ENCODE assay signal across 8 mouse cellular contexts in the genomic region with DNA sequence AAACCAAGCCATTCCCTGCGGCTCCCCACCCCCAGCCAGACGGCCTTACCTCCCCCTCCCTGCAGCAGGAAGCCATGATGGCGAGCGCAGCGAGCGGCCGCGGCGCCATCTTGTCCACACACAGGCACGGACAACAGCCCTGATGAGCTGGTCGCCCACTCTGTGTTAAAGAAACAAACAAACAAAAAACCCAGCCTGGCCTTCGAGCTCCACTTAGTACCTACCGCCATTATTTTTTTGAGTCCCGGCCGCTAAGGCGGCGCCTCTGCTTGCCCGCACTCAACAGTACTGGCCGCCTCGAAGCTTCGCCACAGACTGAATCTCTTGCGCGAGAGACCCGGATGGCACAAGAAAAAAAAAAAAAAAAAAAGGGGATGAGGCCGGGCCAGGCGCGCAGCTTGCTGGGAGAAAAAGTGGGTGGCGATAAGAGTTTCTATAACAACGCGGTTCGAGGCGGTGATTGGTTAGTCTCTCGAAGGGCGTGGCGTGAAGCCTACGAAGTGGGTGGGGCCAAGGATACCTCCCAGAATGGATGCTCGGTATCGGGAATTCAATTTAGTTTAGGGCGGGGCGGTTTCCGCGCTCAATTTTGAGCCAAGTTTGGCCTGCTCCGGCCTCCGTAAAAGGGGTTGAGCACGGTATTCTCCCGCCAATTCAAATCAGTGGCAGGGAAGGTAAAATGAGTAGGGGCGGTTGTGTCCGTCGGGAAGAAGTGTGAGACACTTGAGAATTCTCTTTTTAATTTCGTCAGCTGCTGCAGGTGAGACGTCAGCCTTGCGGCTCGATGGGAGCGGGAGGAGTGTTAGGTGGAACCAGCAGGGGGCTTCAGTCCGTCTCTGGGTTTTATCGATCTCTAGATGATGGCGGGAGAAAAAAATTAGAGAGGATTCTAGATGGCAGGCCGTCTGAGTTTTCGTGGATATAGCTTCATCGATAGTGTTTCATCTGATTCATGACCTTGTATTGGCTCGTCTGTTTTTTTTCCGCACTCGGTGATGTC. TPM values are rescaled to one million over a fixed set of nuclear protein-coding genes. Genes with fewer than 3 reads are reported as not detected.
DNase-seq lines count a peak whose midpoint lies in the region; ATAC-seq and TF ChIP-seq lines count a peak whose summit lies in the region.

A gene (minus strand): TSS at position 350 of the 1,000 bp plus-strand sequence.
A gene (plus strand): TSS at position 652 of the 1,000 bp plus-strand sequence.

- no peaks in the 10 kb centered on the region for H3K27me3 ChIP-seq in C2C12 (ENCODE audit: control insufficient read depth, insufficient read depth, insufficient read length)
- no peaks in the 10 kb centered on the region for H3K27me3 ChIP-seq in erythroblast, embryonic 14.5 days (ENCODE audit: control insufficient read depth)
- H3K27me3 ChIP-seq in heart, embryonic 11.5 days (ENCODE audit: control insufficient read depth, insufficient read depth, low read length) = no peaks in the 10 kb centered on the region
- H3K27me3 ChIP-seq in kidney, embryonic 16.5 days (ENCODE audit: insufficient read depth, low read length) = no peaks in the 10 kb centered on the region
- no peaks in the 10 kb centered on the region for H3K27me3 ChIP-seq in liver, adult 2 months (ENCODE audit: control insufficient read depth, insufficient read depth, low read length)
- no peaks in the 10 kb centered on the region for H3K27me3 ChIP-seq in myocyte (ENCODE audit: control insufficient read depth, insufficient read depth, insufficient read length)
- no peaks in the 10 kb centered on the region for H3K27me3 ChIP-seq in splenic B cell, adult 2 months (ENCODE audit: control insufficient read depth, insufficient read depth, low read length, poor library complexity, severe bottlenecking)

- H3K79me2 ChIP-seq in C2C12 (ENCODE audit: control insufficient read depth, insufficient read depth) = peaks cover 85% of the 10 kb centered on the region
- H3K79me2 ChIP-seq in liver, adult 2 months (ENCODE audit: control insufficient read depth, insufficient read depth, low read length) = peaks cover 11% of the 10 kb centered on the region; the same call in 1 of the 2 replicates
- peaks cover 56% of the 10 kb centered on the region for H3K79me2 ChIP-seq in myocyte (ENCODE audit: control insufficient read depth, insufficient read depth)

- H3K4me1 ChIP-seq in erythroblast, embryonic 14.5 days (ENCODE audit: control insufficient read depth) = peaks cover 54% of the 10 kb centered on the region
- H3K4me1 ChIP-seq in heart, embryonic 11.5 days (ENCODE audit: control insufficient read depth, insufficient read depth, low read length) = peaks cover 10% of the 10 kb centered on the region; the same call in 1 of the 2 replicates
- peaks cover 27% of the 10 kb centered on the region for H3K4me1 ChIP-seq in kidney, embryonic 16.5 days (ENCODE audit: insufficient read depth, low read length)
- H3K4me1 ChIP-seq in liver, adult 2 months (ENCODE audit: control insufficient read depth, insufficient read depth, low read length) = peaks cover 15% of the 10 kb centered on the region

- H3K4me3 ChIP-seq in C2C12 (ENCODE audit: insufficient read depth, poor library complexity, severe bottlenecking) = peak within 1 kb of the TSS; percentile 62
- peak within 1 kb of the TSS; percentile 68 for H3K4me3 ChIP-seq in erythroblast, embryonic 14.5 days (replicated peaks)
- peak within 1 kb of the TSS; percentile 64 for H3K4me3 ChIP-seq in heart, embryonic 11.5 days (ENCODE audit: low read depth, low read length)
- H3K4me3 ChIP-seq in kidney, embryonic 16.5 days (ENCODE audit: low read length) = peak within 1 kb of the TSS; percentile 87
- H3K4me3 ChIP-seq in liver, adult 2 months (ENCODE audit: insufficient read depth, low read depth, low read length) = peak within 1 kb of the TSS; percentile 72
- peak within 1 kb of the TSS; percentile 96 for H3K4me3 ChIP-seq in myocyte

- peak within 1 kb of the TSS; percentile 96 for H3K9ac ChIP-seq in heart, embryonic 11.5 days (ENCODE audit: low read depth, low read length)
- peak within 1 kb of the TSS; percentile 95 for H3K9ac ChIP-seq in kidney, embryonic 16.5 days (replicated peaks; ENCODE audit: low read length)
- peak within 1 kb of the TSS; percentile 82 for H3K9ac ChIP-seq in liver, adult 2 months (ENCODE audit: low read depth, low read length)

- H3K4me2 ChIP-seq in heart, embryonic 11.5 days = peak within 1 kb of the TSS; percentile 93
- H3K4me2 ChIP-seq in kidney, embryonic 16.5 days (replicated peaks; ENCODE audit: low read depth, low read length) = peak within 1 kb of the TSS; percentile 68
- peak within 1 kb of the TSS; percentile 92 for H3K4me2 ChIP-seq in myocyte (ENCODE audit: low read depth)

- peak; percentile 100 for DNase-seq in brain, embryonic 14.5 days (ENCODE audit: low read depth)
- DNase-seq in liver, adult 2 months (ENCODE audit: extremely low read depth, low read depth, low spot score) = peak; percentile 97
- peak; percentile 99 for DNase-seq in splenic B cell, adult 2 months (ENCODE audit: low read depth, low spot score)

- H3K79me3 ChIP-seq in C2C12 (ENCODE audit: low read depth) = peaks cover 73% of the 10 kb centered on the region

- H3ac ChIP-seq in C2C12 (ENCODE audit: control insufficient read depth, insufficient read length, low read depth) (peak within 1 kb of the TSS; percentile 76), myocyte (ENCODE audit: control insufficient read depth, insufficient read length) (peak within 1 kb of the TSS; percentile 75)

- under 1% methylated on average over 63 of the region's 63 CpGs for WGBS in heart, embryonic 11.5 days (ENCODE audit: insufficient replicate concordance)
- WGBS in kidney, embryonic 16.5 days = under 1% methylated on average over 63 of the region's 63 CpGs
- WGBS in liver, adult 2 months = under 1% methylated on average over 63 of the region's 63 CpGs

- peak; percentile 95 for ATAC-seq in heart, embryonic 11.5 days (replicated peaks; ENCODE audit: insufficient number of reproducible peaks, low FRiP score, low TSS enrichment)
- peak; percentile 97 for ATAC-seq in kidney, embryonic 16.5 days (ENCODE audit: low FRiP score, low TSS enrichment)

- TF ChIP-seq POLR2A in brain, embryonic 14.5 days (IDR thresholded peaks at IDR 0.05; ENCODE audit: borderline replicate concordance, extremely low read depth, insufficient read depth, insufficient read length, poor library complexity, severe bottlenecking) = peak; percentile 89; the same call in 1 of the 2 replicates
- TF ChIP-seq POLR2A in liver, adult 2 months (IDR thresholded peaks at IDR 0.05; ENCODE audit: extremely low read depth, insufficient read depth, low read length) = peak; percentile 96
- peak; percentile 83 for TF ChIP-seq POLR2A in myocyte (IDR thresholded peaks at IDR 0.05; ENCODE audit: insufficient read length, low read depth)

- H3K27ac ChIP-seq in heart, embryonic 11.5 days (ENCODE audit: low read depth, low read length) = peak within 1 kb of the TSS; percentile 99
- H3K27ac ChIP-seq in kidney, embryonic 16.5 days (ENCODE audit: low read length) = peak within 1 kb of the TSS; percentile 100
- H3K27ac ChIP-seq in liver, adult 2 months (replicated peaks; ENCODE audit: insufficient read depth, low read depth, low read length) = peak within 1 kb of the TSS; percentile 94

- H3K36me3 ChIP-seq in C2C12 (ENCODE audit: control insufficient read depth, insufficient read depth) (peaks cover 31% of the 10 kb centered on the region), myocyte (ENCODE audit: control insufficient read depth, insufficient read depth) (peaks cover 7% of the 10 kb centered on the region)
- peaks cover 69% of the 10 kb centered on the region for H3K36me3 ChIP-seq in erythroblast, embryonic 14.5 days (ENCODE audit: control insufficient read depth)
- H3K36me3 ChIP-seq in heart, embryonic 11.5 days (ENCODE audit: control insufficient read depth, insufficient read depth, low read length) = peaks cover 4% of the 10 kb centered on the region
- peaks cover 4% of the 10 kb centered on the region; the same call in 1 of the 2 replicates for H3K36me3 ChIP-seq in kidney, embryonic 16.5 days (ENCODE audit: insufficient read depth, low read length)
- peaks cover 9% of the 10 kb centered on the region for H3K36me3 ChIP-seq in liver, adult 2 months (ENCODE audit: control insufficient read depth, insufficient read depth, low read length)
- peaks cover 3% of the 10 kb centered on the region; the same call in 1 of the 2 replicates for H3K36me3 ChIP-seq in splenic B cell, adult 2 months (ENCODE audit: control insufficient read depth, insufficient read depth, low read length, poor library complexity, severe bottlenecking)

- TF ChIP-seq CTCF in C2C12 (IDR thresholded peaks at IDR 0.05; ENCODE audit: control insufficient read depth, insufficient read depth, insufficient read length) = no peak
- TF ChIP-seq CTCF in brain, embryonic 14.5 days (IDR thresholded peaks at IDR 0.05; ENCODE audit: borderline replicate concordance, extremely low read depth, insufficient read depth, insufficient read length) = peak; percentile 27; the same call in 1 of the 2 replicates
- peak; percentile 27; the same call in 1 of the 2 replicates for TF ChIP-seq CTCF in liver, adult 2 months (IDR thresholded peaks at IDR 0.05; ENCODE audit: low read depth, low read length)

- no peaks in the 10 kb centered on the region for H3K9me3 ChIP-seq in erythroblast, embryonic 14.5 days (ENCODE audit: control insufficient read depth, low read length)
- H3K9me3 ChIP-seq in heart, embryonic 11.5 days (replicated peaks; ENCODE audit: control insufficient read depth, low read length) = no peaks in the 10 kb centered on the region
- no peaks in the 10 kb centered on the region for H3K9me3 ChIP-seq in kidney, embryonic 16.5 days (ENCODE audit: low read length)

TF ChIP-seq in myocyte, 11 proteins besides CTCF, POLR2A, EP300 and RAD21 (continues in another document):
- no peak for TF ChIP-seq REST (IDR thresholded peaks at IDR 0.05; ENCODE audit: insufficient read depth, insufficient read length)

RNA-seq across cellular contexts. Expression of the first gene that starts in this region (rescaled TPM):
- polyA plus RNA-seq in C2C12 (2012; fragmentation: generic; extraction: Trizol) (16.4 TPM), myocyte (2012; fragmentation: generic; extraction: Trizol) (18.4 TPM)
- 112 and 115 TPM in 2 replicates for polyA plus RNA-seq in brain, embryonic 14.5 days (2012; rRNA removed)
- polyA plus RNA-seq in erythroblast, embryonic 14.5 days (2012) = 1.4 and 1.7 TPM in 2 replicates
- polyA plus RNA-seq in heart, embryonic 11.5 days (2014; fragmentation: Nextera tagmentation; extraction: Ambion mirVana) = 104 and 109 TPM in 2 replicates
- polyA plus RNA-seq in kidney, embryonic 16.5 days (2015; fragmentation: Nextera tagmentation; extraction: Ambion mirVana) = 105 and 123 TPM in 2 replicates
- total RNA-seq in liver, adult 2 months (2014; rRNA removed) = 29.1 and 44.2 TPM in 2 replicates
- 3.7 and 7.0 TPM in 2 replicates for polyA plus RNA-seq in liver, adult 2 months (2012; rRNA removed)

RNA-seq across cellular contexts. Expression of the second gene that starts in this region (rescaled TPM):
- polyA plus RNA-seq in C2C12 (2012; fragmentation: generic; extraction: Trizol) = 15.1 TPM
- polyA plus RNA-seq in brain, embryonic 14.5 days (2012; rRNA removed) = 10.3 and 17.5 TPM in 2 replicates
- 0.95 and 1.2 TPM in 2 replicates for polyA plus RNA-seq in erythroblast, embryonic 14.5 days (2012)
- 24.6 and 27.3 TPM in 2 replicates for polyA plus RNA-seq in heart, embryonic 11.5 days (2014; fragmentation: Nextera tagmentation; extraction: Ambion mirVana)
- 26.4 and 34.9 TPM in 2 replicates for polyA plus RNA-seq in kidney, embryonic 16.5 days (2015; fragmentation: Nextera tagmentation; extraction: Ambion mirVana)
- total RNA-seq in liver, adult 2 months (2014; rRNA removed) = 0.37 and 0.94 TPM in 2 replicates
- 0.04 and 0.26 TPM in 2 replicates for polyA plus RNA-seq in liver, adult 2 months (2012; rRNA removed)
- polyA plus RNA-seq in myocyte (2012; fragmentation: generic; extraction: Trizol) = 6.5 TPM

Comparison
In these comparisons a context has a peak if more than half of its experiments do, and no peak if none do; other contexts are left out.
1. Peak in every context shown above with its lines: DNase-seq, ATAC-seq, H3K4me3 ChIP-seq and H3K27ac ChIP-seq.